Mouse (Mus musculus): ENCODE results near the gene Gm45208. TPM values are rescaled to one million over a fixed set of nuclear protein-coding genes. Genes with fewer than 3 reads are reported as not detected.
A peak's percentile ranks its signal among the peaks of the same experiment; 100 is the strongest.

The Gm45208 gene
- total and polyA plus RNA-seq, 2 experiments from 2014 or later = 1.2 TPM; not detected in 1

GRCm38 (mm10) chrX:7769302-7770017 is 47.4 kb downstream of the Gm45208 start:
- no peak for DNase-seq (ENCODE audit: low spot score)
- 91% methylated on average over 7 of the region's 7 CpGs for WGBS

DNA sequence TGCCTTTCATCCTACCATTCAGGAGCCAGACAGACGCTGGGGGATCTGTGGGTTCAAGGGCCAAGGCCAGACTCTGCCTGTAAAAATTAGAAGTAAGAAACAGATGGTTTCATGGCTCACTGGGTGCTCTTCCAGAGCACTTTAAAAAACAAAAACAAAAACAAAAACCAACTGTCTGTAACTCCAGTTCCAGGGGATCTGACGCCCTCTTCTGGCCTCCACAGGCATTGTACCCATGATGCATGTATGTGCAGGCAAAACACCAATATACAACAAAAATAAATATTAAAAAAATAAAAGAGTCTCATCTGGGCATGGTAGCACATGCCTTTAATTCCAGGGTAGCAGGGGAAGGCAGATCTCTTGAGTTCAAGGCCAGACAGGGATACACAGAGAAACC is 50.7 kb downstream of the Gm45208 start:
- no peak overlapping the region for H3K4me2 ChIP-seq (ENCODE audit: low read depth, low read length)
- no peak overlapping the region for H3K4me3 ChIP-seq (ENCODE audit: low read length)
- H3K4me1 ChIP-seq (ENCODE audit: insufficient read depth, low read length) = no peaks in the 10 kb centered on the region
- no peak overlapping the region for H3K9ac ChIP-seq (replicated peaks; ENCODE audit: low read length)
- ATAC-seq (no peak), DNase-seq (ENCODE audit: low spot score) (peak; percentile 4)
- 47% methylated on average over 2 of the region's 2 CpGs for WGBS
- H3K27ac ChIP-seq = no peak overlapping the region
- H3K27me3 ChIP-seq (ENCODE audit: insufficient read depth, low read length) = no peaks in the 10 kb centered on the region
- peak; percentile 45 for TF ChIP-seq CTCF (IDR thresholded peaks at IDR 0.05; ENCODE audit: low read depth)
- H3K36me3 ChIP-seq (ENCODE audit: insufficient read depth, low read length) = peaks cover 3% of the 10 kb centered on the region
- H3K9me3 ChIP-seq (ENCODE audit: low read length) = no peaks in the 10 kb centered on the region

More at GRCm38 (mm10) chrX:7769302-7770017, 47.4 kb downstream of the Gm45208 start:
- peaks cover 3% of the 10 kb centered on the region for H3K36me3 ChIP-seq (ENCODE audit: insufficient read depth, low read length)
- no peak overlapping the region for H3K4me2 ChIP-seq (ENCODE audit: low read depth, low read length)
- no peaks in the 10 kb centered on the region for H3K4me1 ChIP-seq (ENCODE audit: insufficient read depth, low read length)
- H3K27ac ChIP-seq = no peak overlapping the region
- no peak overlapping the region for H3K9ac ChIP-seq (replicated peaks; ENCODE audit: low read length)
- no peak overlapping the region for H3K4me3 ChIP-seq (ENCODE audit: low read length)
- H3K27me3 ChIP-seq (ENCODE audit: insufficient read depth, low read length) = no peaks in the 10 kb centered on the region
- TF ChIP-seq CTCF (IDR thresholded peaks at IDR 0.05; ENCODE audit: low read depth) = no peak
- no peaks in the 10 kb centered on the region for H3K9me3 ChIP-seq (ENCODE audit: low read length)
- ATAC-seq = no peak

DNA sequence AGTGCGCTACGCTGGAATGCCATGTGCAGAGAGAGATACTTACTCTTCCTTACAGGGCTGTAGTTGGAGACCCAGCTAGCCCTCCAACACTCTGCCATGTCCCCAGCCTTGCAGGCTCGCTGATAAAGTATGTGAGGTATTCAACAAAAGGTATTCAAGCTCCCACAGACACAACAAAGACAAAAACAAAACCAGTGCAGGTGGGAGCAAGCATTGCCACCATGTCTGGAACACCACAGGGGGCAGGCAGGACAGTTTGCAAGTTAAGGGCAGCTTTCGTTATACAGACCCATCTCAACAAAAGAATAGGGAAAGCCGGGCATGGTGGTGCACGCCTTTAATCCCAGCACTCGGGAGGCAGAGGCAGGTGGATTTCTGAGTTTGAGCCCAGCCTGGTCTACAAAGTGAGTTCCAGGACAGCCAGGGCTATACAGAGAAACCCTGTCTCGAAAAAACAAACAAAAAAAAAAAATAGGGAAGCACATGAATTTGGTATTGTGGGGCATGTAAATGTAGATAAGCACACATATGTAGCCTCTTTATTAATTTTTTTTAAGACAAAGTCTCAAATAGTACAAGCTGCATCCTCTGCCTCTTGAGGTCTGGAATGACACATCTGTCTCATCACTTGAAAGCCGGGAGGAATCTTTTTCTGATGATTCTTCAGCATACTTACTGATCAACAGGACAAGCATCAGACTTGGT is 53.6 kb downstream of the Gm45208 start:
- Histone ChIP-seq H3K4me2 (ENCODE audit: low read depth, low read length) (no peak overlapping the region), H3K36me3 (ENCODE audit: insufficient read depth, low read length) (peaks cover 1% of the 10 kb centered on the region), H3K27me3 (ENCODE audit: insufficient read depth, low read length) (no peaks in the 10 kb centered on the region), H3K4me1 (ENCODE audit: insufficient read depth, low read length) (no peaks in the 10 kb centered on the region), H3K9ac (replicated peaks; ENCODE audit: low read length) (no peak overlapping the region), H3K4me3 (ENCODE audit: low read length) (no peak overlapping the region), H3K27ac (no peak overlapping the region), H3K9me3 (ENCODE audit: low read length) (no peaks in the 10 kb centered on the region)
- no peak for ATAC-seq
- no peak for DNase-seq (ENCODE audit: low spot score)
- TF ChIP-seq CTCF (IDR thresholded peaks at IDR 0.05; ENCODE audit: low read depth) = no peak
- 67% methylated on average over 9 of the region's 9 CpGs for WGBS

DNA sequence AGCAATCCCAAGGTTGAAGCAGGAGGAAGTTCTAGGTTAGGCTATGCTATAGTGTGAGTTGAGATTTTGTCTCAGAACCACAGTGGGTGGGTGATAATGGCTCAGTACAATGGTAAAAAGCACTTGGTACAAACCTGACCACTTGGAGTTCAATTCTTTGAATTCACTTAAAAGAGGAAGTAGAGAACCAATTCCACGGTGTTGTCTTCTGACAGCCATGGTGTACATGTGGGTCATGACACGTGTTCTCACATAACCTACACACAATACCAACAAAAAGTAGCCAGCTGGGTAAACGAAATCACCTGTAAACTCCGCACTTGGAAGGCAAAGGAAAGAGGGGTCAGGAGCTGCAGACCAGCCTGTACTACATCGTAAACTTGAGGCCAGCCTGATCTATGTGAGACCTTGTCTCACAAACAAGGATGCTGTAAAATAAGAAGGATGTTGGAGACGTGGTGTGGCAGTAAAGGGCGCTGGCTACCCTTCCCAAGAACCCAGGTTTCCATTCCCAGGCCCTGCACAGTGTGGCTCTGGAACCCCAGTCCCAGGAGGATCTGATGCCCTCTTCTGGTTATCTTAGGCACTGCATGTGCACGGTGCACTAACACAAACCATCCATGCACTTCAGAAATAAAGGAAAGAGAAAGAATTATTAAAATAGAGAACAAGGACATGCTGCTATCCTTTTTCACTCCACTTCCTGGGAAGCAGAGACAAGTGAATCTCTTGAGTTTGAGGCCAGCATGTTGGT is 54.5 kb downstream of the Gm45208 start:
- ATAC-seq (peak; percentile 67; the same call in 1 of the 2 replicates), DNase-seq (ENCODE audit: low spot score) (peak; percentile 51)
- Histone ChIP-seq H3K4me2 (ENCODE audit: low read depth, low read length) (no peak overlapping the region), H3K4me1 (ENCODE audit: insufficient read depth, low read length) (no peaks in the 10 kb centered on the region), H3K9ac (replicated peaks; ENCODE audit: low read length) (no peak overlapping the region), H3K27ac (no peak overlapping the region), H3K9me3 (ENCODE audit: low read length) (no peaks in the 10 kb centered on the region), H3K4me3 (ENCODE audit: low read length) (no peak overlapping the region), H3K36me3 (ENCODE audit: insufficient read depth, low read length) (no peaks in the 10 kb centered on the region), H3K27me3 (ENCODE audit: insufficient read depth, low read length) (no peaks in the 10 kb centered on the region)
- peak; percentile 76 for TF ChIP-seq CTCF (IDR thresholded peaks at IDR 0.05; ENCODE audit: low read depth)
- 53% methylated on average over 8 of the region's 8 CpGs for WGBS

- no peaks in the 10 kb centered on the region for H3K9me3 ChIP-seq (ENCODE audit: low read length)
- ATAC-seq = no peak
- H3K9ac ChIP-seq (replicated peaks; ENCODE audit: low read length) = no peak overlapping the region
- no peak overlapping the region for H3K4me2 ChIP-seq (ENCODE audit: low read depth, low read length)
- TF ChIP-seq CTCF (IDR thresholded peaks at IDR 0.05; ENCODE audit: low read depth) = no peak
- no peak for DNase-seq (ENCODE audit: low spot score)
- 75% methylated on average over 7 of the region's 7 CpGs for WGBS
- no peaks in the 10 kb centered on the region for H3K4me1 ChIP-seq (ENCODE audit: insufficient read depth, low read length)
- no peak overlapping the region for H3K4me3 ChIP-seq (ENCODE audit: low read length)
- no peaks in the 10 kb centered on the region for H3K27me3 ChIP-seq (ENCODE audit: insufficient read depth, low read length)
- no peak overlapping the region for H3K27ac ChIP-seq
- H3K36me3 ChIP-seq (ENCODE audit: insufficient read depth, low read length) = no peaks in the 10 kb centered on the region
Measured at GRCm38 (mm10) chrX:7778450-7779244, 56.6 kb downstream of the Gm45208 start.

DNA sequence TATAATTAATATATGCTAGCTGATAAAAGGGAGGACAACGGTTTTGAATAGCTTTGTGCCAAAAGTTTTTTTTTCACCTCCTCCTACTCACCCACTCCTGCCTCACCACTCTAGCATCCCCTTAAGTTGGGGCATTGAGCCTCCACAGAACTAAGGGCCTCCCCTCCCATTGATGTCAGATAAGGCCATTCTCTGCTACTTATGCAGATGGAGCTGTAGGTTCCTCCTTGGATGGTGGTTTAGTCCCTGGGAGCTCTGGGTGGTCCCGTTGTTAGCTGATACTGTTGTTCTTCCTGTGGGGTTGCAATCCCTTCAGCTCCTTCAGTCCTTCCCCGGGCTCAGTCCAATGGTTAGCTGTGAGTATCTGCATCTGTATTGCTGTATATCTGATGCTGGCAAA is 57.2 kb downstream of the Gm45208 start:
- ATAC-seq (no peak), DNase-seq (ENCODE audit: low spot score) (no peak)
- Histone ChIP-seq H3K4me1 (ENCODE audit: insufficient read depth, low read length) (no peaks in the 10 kb centered on the region), H3K36me3 (ENCODE audit: insufficient read depth, low read length) (no peaks in the 10 kb centered on the region), H3K9ac (replicated peaks; ENCODE audit: low read length) (no peak overlapping the region), H3K9me3 (ENCODE audit: low read length) (no peaks in the 10 kb centered on the region), H3K27me3 (ENCODE audit: insufficient read depth, low read length) (no peaks in the 10 kb centered on the region), H3K4me3 (ENCODE audit: low read length) (no peak overlapping the region), H3K4me2 (ENCODE audit: low read depth, low read length) (no peak overlapping the region), H3K27ac (no peak overlapping the region)
- TF ChIP-seq CTCF (IDR thresholded peaks at IDR 0.05; ENCODE audit: low read depth) = no peak
- 33% methylated on average over 3 of the region's 3 CpGs for WGBS

Other genes with a start within 250 kb of the Gm45208 start
- gene Foxp3, start 148.6 kb upstream of the Gm45208 start, total RNA-seq (2014; rRNA removed) = not detected in 2 replicates
- gene Foxp3, start 148.6 kb upstream of the Gm45208 start, polyA plus RNA-seq (2015; fragmentation: Nextera tagmentation; extraction: Ambion mirVana) = 0.08 and 0.10 TPM in 2 replicates
- gene Ppp1r3f, start 148.0 kb upstream of the Gm45208 start, total RNA-seq (2014; rRNA removed) = 19.7 and 23.3 TPM in 2 replicates
- gene Ppp1r3f, start 148.0 kb upstream of the Gm45208 start, polyA plus RNA-seq (2015; fragmentation: Nextera tagmentation; extraction: Ambion mirVana) = 7.1 and 8.6 TPM in 2 replicates
- 35.6 and 47.6 TPM in 2 replicates for gene Ccdc22, start 116.7 kb upstream of the Gm45208 start, total RNA-seq (2014; rRNA removed)
- 20.5 and 21.5 TPM in 2 replicates for gene Ccdc22, start 116.7 kb upstream of the Gm45208 start, polyA plus RNA-seq (2015; fragmentation: Nextera tagmentation; extraction: Ambion mirVana)
- 0.10 TPM in 1 of 2 replicates, not detected in the other for gene Cacna1f, start 115.2 kb upstream of the Gm45208 start, total RNA-seq (2014; rRNA removed)
- 0.11 and 0.33 TPM in 2 replicates for gene Cacna1f, start 115.2 kb upstream of the Gm45208 start, polyA plus RNA-seq (2015; fragmentation: Nextera tagmentation; extraction: Ambion mirVana)
- gene Syp, start 83.8 kb upstream of the Gm45208 start, total RNA-seq (2014; rRNA removed) = 500 and 512 TPM in 2 replicates
- 320 and 325 TPM in 2 replicates for gene Syp, start 83.8 kb upstream of the Gm45208 start, polyA plus RNA-seq (2015; fragmentation: Nextera tagmentation; extraction: Ambion mirVana)
- gene Prickle3, start 65.0 kb upstream of the Gm45208 start, total RNA-seq (2014; rRNA removed) = 1.6 and 1.8 TPM in 2 replicates
- gene Prickle3, start 65.0 kb upstream of the Gm45208 start, polyA plus RNA-seq (2015; fragmentation: Nextera tagmentation; extraction: Ambion mirVana) = 1.1 and 1.6 TPM in 2 replicates
- gene Plp2, start 50.9 kb upstream of the Gm45208 start, total RNA-seq (2014; rRNA removed) = 12.9 and 27.7 TPM in 2 replicates
- gene Plp2, start 50.9 kb upstream of the Gm45208 start, polyA plus RNA-seq (2015; fragmentation: Nextera tagmentation; extraction: Ambion mirVana) = 25.2 and 26.5 TPM in 2 replicates
- 4.2 TPM in 1 of 2 replicates, not detected in the other for gene Magix, start 41.0 kb upstream of the Gm45208 start, total RNA-seq (2014; rRNA removed)
- 0.18 and 0.29 TPM in 2 replicates for gene Magix, start 41.0 kb upstream of the Gm45208 start, polyA plus RNA-seq (2015; fragmentation: Nextera tagmentation; extraction: Ambion mirVana)
- 11.0 and 12.0 TPM in 2 replicates for gene Gpkow, start 25.1 kb upstream of the Gm45208 start, total RNA-seq (2014; rRNA removed)
- 38.4 and 38.8 TPM in 2 replicates for gene Gpkow, start 25.1 kb upstream of the Gm45208 start, polyA plus RNA-seq (2015; fragmentation: Nextera tagmentation; extraction: Ambion mirVana)
- 33.2 and 40.6 TPM in 2 replicates for gene Wdr45, start 7.9 kb upstream of the Gm45208 start, total RNA-seq (2014; rRNA removed)
- 34.0 and 36.4 TPM in 2 replicates for gene Wdr45, start 7.9 kb upstream of the Gm45208 start, polyA plus RNA-seq (2015; fragmentation: Nextera tagmentation; extraction: Ambion mirVana)
- gene Praf2, start 6.2 kb downstream of the Gm45208 start, total RNA-seq (2014; rRNA removed) = 134 and 137 TPM in 2 replicates
- 129 and 134 TPM in 2 replicates for gene Praf2, start 6.2 kb downstream of the Gm45208 start, polyA plus RNA-seq (2015; fragmentation: Nextera tagmentation; extraction: Ambion mirVana)
- gene Ccdc120, start 28.7 kb downstream of the Gm45208 start, total RNA-seq (2014; rRNA removed) = 183 and 387 TPM in 2 replicates
- gene Ccdc120, start 28.7 kb downstream of the Gm45208 start, polyA plus RNA-seq (2015; fragmentation: Nextera tagmentation; extraction: Ambion mirVana) = 47.6 and 53.3 TPM in 2 replicates
- 27.8 and 36.1 TPM in 2 replicates for gene Tfe3, start 40.3 kb downstream of the Gm45208 start, total RNA-seq (2014; rRNA removed)
- 21.4 and 21.5 TPM in 2 replicates for gene Tfe3, start 40.3 kb downstream of the Gm45208 start, polyA plus RNA-seq (2015; fragmentation: Nextera tagmentation; extraction: Ambion mirVana)
- gene Gripap1, start 67.5 kb downstream of the Gm45208 start, total RNA-seq (2014; rRNA removed) = 23.4 and 28.3 TPM in 2 replicates
- 61.1 and 62.8 TPM in 2 replicates for gene Gripap1, start 67.5 kb downstream of the Gm45208 start, polyA plus RNA-seq (2015; fragmentation: Nextera tagmentation; extraction: Ambion mirVana)
- gene Kcnd1, start 100.0 kb downstream of the Gm45208 start, total RNA-seq (2014; rRNA removed) = 3.1 and 3.4 TPM in 2 replicates
- 4.1 and 5.9 TPM in 2 replicates for gene Kcnd1, start 100.0 kb downstream of the Gm45208 start, polyA plus RNA-seq (2015; fragmentation: Nextera tagmentation; extraction: Ambion mirVana)
- gene Otud5, start 119.1 kb downstream of the Gm45208 start, total RNA-seq (2014; rRNA removed) = 64.9 and 75.8 TPM in 2 replicates
- gene Otud5, start 119.1 kb downstream of the Gm45208 start, polyA plus RNA-seq (2015; fragmentation: Nextera tagmentation; extraction: Ambion mirVana) = 36.8 and 37.3 TPM in 2 replicates
- gene Pim2, start 156.0 kb downstream of the Gm45208 start, total RNA-seq (2014; rRNA removed) = 13.9 and 18.3 TPM in 2 replicates
- gene Pim2, start 156.0 kb downstream of the Gm45208 start, polyA plus RNA-seq (2015; fragmentation: Nextera tagmentation; extraction: Ambion mirVana) = 20.8 and 22.3 TPM in 2 replicates
- gene Slc35a2, start 161.8 kb downstream of the Gm45208 start, total RNA-seq (2014; rRNA removed) = 38.0 and 61.0 TPM in 2 replicates
- 43.7 and 46.2 TPM in 2 replicates for gene Slc35a2, start 161.8 kb downstream of the Gm45208 start, polyA plus RNA-seq (2015; fragmentation: Nextera tagmentation; extraction: Ambion mirVana)
- gene Pqbp1, start 177.0 kb downstream of the Gm45208 start, total RNA-seq (2014; rRNA removed) = 83.8 and 100 TPM in 2 replicates
- gene Pqbp1, start 177.0 kb downstream of the Gm45208 start, polyA plus RNA-seq (2015; fragmentation: Nextera tagmentation; extraction: Ambion mirVana) = 200 and 201 TPM in 2 replicates
- 37.3 and 47.4 TPM in 2 replicates for gene Timm17b, start 177.1 kb downstream of the Gm45208 start, total RNA-seq (2014; rRNA removed)
- gene Timm17b, start 177.1 kb downstream of the Gm45208 start, polyA plus RNA-seq (2015; fragmentation: Nextera tagmentation; extraction: Ambion mirVana) = 125 and 133 TPM in 2 replicates
- gene Gm10491, start 185.6 kb downstream of the Gm45208 start, total RNA-seq (2014; rRNA removed) = not detected in 2 replicates
- gene Gm10491, start 185.6 kb downstream of the Gm45208 start, polyA plus RNA-seq (2015; fragmentation: Nextera tagmentation; extraction: Ambion mirVana) = not detected in 2 replicates
- not detected in 2 replicates for gene Gm10490, start 187.3 kb downstream of the Gm45208 start, total RNA-seq (2014; rRNA removed)
- gene Gm10490, start 187.3 kb downstream of the Gm45208 start, polyA plus RNA-seq (2015; fragmentation: Nextera tagmentation; extraction: Ambion mirVana) = not detected in 2 replicates
- 124 and 154 TPM in 2 replicates for gene Pcsk1n, start 197.6 kb downstream of the Gm45208 start, total RNA-seq (2014; rRNA removed)
- gene Pcsk1n, start 197.6 kb downstream of the Gm45208 start, polyA plus RNA-seq (2015; fragmentation: Nextera tagmentation; extraction: Ambion mirVana) = 465 and 477 TPM in 2 replicates
- not detected in 2 replicates for gene Eras, start 206.4 kb downstream of the Gm45208 start, total RNA-seq (2014; rRNA removed)
- not detected in 2 replicates for gene Eras, start 206.4 kb downstream of the Gm45208 start, polyA plus RNA-seq (2015; fragmentation: Nextera tagmentation; extraction: Ambion mirVana)
- 97.9 and 105 TPM in 2 replicates for gene Hdac6, start 225.6 kb downstream of the Gm45208 start, total RNA-seq (2014; rRNA removed)
- gene Hdac6, start 225.6 kb downstream of the Gm45208 start, polyA plus RNA-seq (2015; fragmentation: Nextera tagmentation; extraction: Ambion mirVana) = 54.5 and 57.4 TPM in 2 replicates

Data from hindbrain, postnatal 0 days (tissue).